Mouse (Mus musculus) heart, adult 2 months (tissue): ENCODE measurements around the gene Tmub1.

Experiments used
- CTCF ChIP-seq: fragments of 200-600 bp; IDR thresholded peaks from 2 replicates; pipeline ENCODE4 v1.8.1; 2022; ENCODE audit warnings: antibody characterized with exemption, mild to moderate bottlenecking, moderate library complexity
- EP300 ChIP-seq: fragments of 200-500 bp; IDR thresholded peaks from 2 replicates; pipeline ENCODE4 v1.6.1; 2011; ENCODE audit warnings: low read depth, low read length, control low read depth; ENCODE audit not compliant: insufficient read depth
- POLR2A ChIP-seq: fragments of 200-500 bp; IDR thresholded peaks from 2 replicates; pipeline ENCODE4 v1.6.1; 2011; ENCODE audit warnings: mild to moderate bottlenecking, low read depth, low read length, control low read depth; ENCODE audit not compliant: insufficient read depth

GRCm38 (mm10) chr5:24481647-24482046, 34.0 kb upstream of the Tmub1 start:
- TF ChIP-seq CTCF (peak; percentile 74), EP300 (no peak), POLR2A (no peak)
